Mouse (Mus musculus): Measurements from ENCODE around the gene Gm21671. TPM values are rescaled to one million over a fixed set of nuclear protein-coding genes. Genes with fewer than 3 reads are reported as not detected.
"Not testable (repeated sequence)": the region's sequence is repeated elsewhere in the genome, so short reads cannot be mapped to it uniquely, and the experiment has no call there.

Gene Gm21671
- total RNA-seq (2021) = not detected

DNA sequence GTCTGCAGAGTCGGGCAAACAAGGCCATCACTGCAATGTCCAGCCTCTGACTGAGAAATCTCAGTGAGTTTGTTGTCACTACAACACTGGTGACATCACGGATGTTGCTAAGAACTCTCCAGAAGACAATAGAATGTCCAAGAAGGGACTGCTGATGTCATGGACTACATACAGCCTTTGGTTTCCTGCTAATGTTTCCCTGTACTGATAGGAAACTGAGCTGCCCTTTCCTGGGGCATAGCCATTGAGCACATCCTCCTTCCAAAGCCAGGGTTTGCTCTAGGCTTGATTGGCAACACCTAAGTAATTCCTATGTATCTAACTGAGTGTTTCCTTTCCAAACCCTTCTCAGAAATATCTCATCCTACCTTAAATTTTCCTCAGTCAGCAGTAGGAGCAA, at the start of gene Gm21671:
Gene Gm21671 (minus strand): TSS at position 101 of the 400 bp plus-strand sequence.
- DNase-seq = not testable (repeated sequence)

DNA sequence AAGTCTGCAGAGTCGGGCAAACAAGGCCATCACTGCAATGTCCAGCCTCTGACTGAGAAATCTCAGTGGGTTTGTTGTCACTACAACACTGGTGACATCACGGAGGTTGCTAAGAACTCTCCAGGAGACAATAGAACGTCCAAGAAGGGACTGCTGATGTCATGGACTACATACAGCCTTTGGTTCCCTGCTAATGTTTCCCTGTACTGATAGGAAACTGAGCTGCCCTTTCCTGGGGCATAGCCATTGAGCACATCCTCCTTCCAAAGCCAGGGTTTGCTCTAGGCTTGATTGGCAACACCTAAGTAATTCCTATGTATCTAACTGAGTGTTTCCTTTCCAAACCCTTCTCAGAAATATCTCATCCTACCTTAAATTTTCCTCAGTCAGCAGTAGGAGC, 34.3 kb upstream of the Gm21671 start, which contains the start of gene Gm21698:
Gene Gm21698 (minus strand): TSS at position 101 of the 400 bp plus-strand sequence.
- not testable (repeated sequence) for DNase-seq

DNA sequence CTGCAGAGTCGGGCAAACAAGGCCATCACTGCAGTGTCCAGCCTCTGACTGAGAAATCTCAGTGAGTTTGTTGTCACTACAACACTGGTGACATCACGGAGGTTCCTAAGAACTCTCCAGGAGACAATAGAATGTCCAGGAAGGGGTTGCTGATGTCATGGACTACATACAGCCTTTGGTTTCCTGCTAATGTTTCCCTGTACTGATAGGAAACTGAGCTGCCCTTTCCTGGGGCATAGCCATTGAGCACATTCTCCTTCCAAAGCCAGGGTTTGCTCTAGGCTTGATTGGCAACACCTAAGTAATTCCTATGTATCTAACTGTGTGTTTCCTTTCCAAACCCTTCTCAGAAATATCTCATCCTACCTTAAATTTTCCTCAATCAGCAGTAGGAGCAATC, 18.3 kb upstream of the Gm21671 start, which contains the start of gene Gm21680:
Gene Gm21680 (minus strand): TSS at position 101 of the 400 bp plus-strand sequence.
- not testable (repeated sequence) for DNase-seq

GRCm38 (mm10) chr5:25957050-25957449, 2.8 kb upstream of the Gm21671 start:
- DNase-seq = not testable (repeated sequence)

GRCm38 (mm10) chr5:25956611-25957010, 2.4 kb upstream of the Gm21671 start:
- not testable (repeated sequence) for DNase-seq

- DNase-seq = not testable (repeated sequence)
Observed at GRCm38 (mm10) chr5:25945391-25945790, 8.8 kb downstream of the Gm21671 start.

DNA sequence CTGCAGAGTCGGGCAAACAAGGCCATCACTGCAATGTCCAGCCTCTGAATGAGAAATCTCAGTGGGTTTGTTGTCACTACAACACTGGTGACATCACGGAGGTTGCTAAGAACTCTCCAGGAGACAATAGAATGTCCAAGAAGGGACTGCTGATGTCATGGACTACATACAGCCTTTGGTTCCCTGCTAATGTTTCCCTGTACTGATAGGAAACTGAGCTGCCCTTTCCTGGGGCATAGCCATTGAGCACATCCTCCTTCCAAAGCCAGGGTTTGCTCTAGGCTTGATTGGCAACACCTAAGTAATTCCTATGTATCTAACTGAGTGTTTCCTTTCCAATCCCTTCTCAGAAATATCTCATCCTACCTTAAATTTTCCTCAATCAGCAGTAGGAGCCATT, 11.9 kb downstream of the Gm21671 start, which contains the start of gene Gm21663:
Gene Gm21663 (minus strand): TSS at position 101 of the 400 bp plus-strand sequence.
- not testable (repeated sequence) for DNase-seq

Other genes starting within 250 kb of the Gm21671 start
- gene Xrcc2, start 248.6 kb downstream of the Gm21671 start, total RNA-seq (2021) = 10 to 100 TPM in 1 of 2 experiments, 1 to 10 TPM in 1; 9.5 to 10.2 TPM
- 10 to 100 TPM; 18.2 to 20.3 TPM for gene Actr3b, start 194.4 kb downstream of the Gm21671 start, total RNA-seq (2021)
- gene Gm21663, start 12.0 kb downstream of the Gm21671 start, total RNA-seq (2021) = not detected
- gene Gm21680, start 18.2 kb upstream of the Gm21671 start, total RNA-seq (2021) = not detected
- gene Gm21698, start 34.2 kb upstream of the Gm21671 start, total RNA-seq (2021) = not detected
- not detected for gene Gm1979, start 50.4 kb upstream of the Gm21671 start, total RNA-seq (2021)
- gene Gm5862, start 68.5 kb upstream of the Gm21671 start, total RNA-seq (2021) = not detected
- gene Speer4a, start 85.1 kb upstream of the Gm21671 start, total RNA-seq (2021) = not detected
- not detected for gene Gm7347, start 104.2 kb upstream of the Gm21671 start, total RNA-seq (2021)
- not detected for gene Gm10471, start 134.9 kb upstream of the Gm21671 start, total RNA-seq (2021)
- not detected for gene 5031410I06Rik, start 150.9 kb upstream of the Gm21671 start, total RNA-seq (2021)
- not detected for gene Gm10220, start 167.0 kb upstream of the Gm21671 start, total RNA-seq (2021)

All from heart, postnatal 4 days (tissue).